Mouse (Mus musculus): Measurements from ENCODE around the gene Pcyt2. TPM values are rescaled to one million over a fixed set of nuclear protein-coding genes. Genes with fewer than 3 reads are reported as not detected.

The Pcyt2 gene
- total RNA-seq, 2 experiments from 2014 or later: 115 to 135 TPM

- intact Hi-C loops (cut with DNase I): loop anchor here (1.0 to 10.0 kb wide), 2 partner anchors 8 to 89 kb away; partner anchors contain the start of genes Arhgdia and Mrpl12
- DNase-seq (ENCODE audit: low spot score in 2 of 2): no peak
Observed at GRCm38 (mm10) chr11:120573585-120574277, 44.0 kb downstream of the Pcyt2 start.

GRCm38 (mm10) chr11:120572752-120573584, 44.8 kb downstream of the Pcyt2 start, which contains the start of gene P4hb:
Gene P4hb, minus strand, starts transcription at chr11:120573253.
- peak; percentile 100 for DNase-seq (ENCODE audit: low spot score in 2 of 2)

GRCm38 (mm10) chr11:120572417-120572751, 45.4 kb downstream of the Pcyt2 start:
- DNase-seq (ENCODE audit: low spot score in 2 of 2): peak in 1 of 2 experiments; percentile 18
- intact Hi-C loops (cut with DNase I): loop anchor here (10.0 kb wide), 1 partner anchor 88 kb away; the partner anchor contains the start of gene Mrpl12

More at GRCm38 (mm10) chr11:120572752-120573584, 44.8 kb downstream of the Pcyt2 start, which contains the start of gene P4hb:
- intact Hi-C loops (cut with DNase I): loop anchor here (1.0 to 10.0 kb wide), 2 partner anchors 8 to 88 kb away; partner anchors contain the start of genes Arhgdia and Mrpl12

- intact Hi-C loops (cut with DNase I): loop anchor here (2.0 to 10.0 kb wide), 2 partner anchors 57 to 87 kb away; partner anchors contain the start of gene Mrpl12
- no peak for DNase-seq (ENCODE audit: low spot score in 2 of 2)
Observed at GRCm38 (mm10) chr11:120571754-120572416, 45.9 kb downstream of the Pcyt2 start.

GRCm38 (mm10) chr11:120571122-120571521, 46.6 kb downstream of the Pcyt2 start:
- no peak for DNase-seq (ENCODE audit: low spot score in 2 of 2)
- intact Hi-C loops (cut with DNase I): loop anchor here (2.0 to 10.0 kb wide), 2 partner anchors 56 to 86 kb away; partner anchors contain the start of gene Mrpl12

- intact Hi-C loops (cut with DNase I): no loop called here
- no peak for DNase-seq (ENCODE audit: low spot score in 2 of 2)
Observed at GRCm38 (mm10) chr11:120568324-120568723, 49.4 kb downstream of the Pcyt2 start.

- peak in 1 of 2 experiments; percentile 11 for DNase-seq (ENCODE audit: low spot score in 2 of 2)
- intact Hi-C loops (cut with DNase I): no loop called here
Observed at GRCm38 (mm10) chr11:120565114-120565513, 52.6 kb downstream of the Pcyt2 start.

- intact Hi-C loops (cut with DNase I): no loop called here
- no peak for DNase-seq (ENCODE audit: low spot score in 2 of 2)
Observed at GRCm38 (mm10) chr11:120562949-120563348, 54.8 kb downstream of the Pcyt2 start.

GRCm38 (mm10) chr11:120560952-120561728, 56.6 kb downstream of the Pcyt2 start:
- intact Hi-C loops (cut with DNase I): no loop called here
- DNase-seq (ENCODE audit: low spot score in 2 of 2): no peak

Small RNAs within 50 kb of the gene (microRNA-seq; reads per million reads assigned to microRNA genes)
- 1.3 reads per million for gene Mir6936

Other genes with a start within 250 kb of the Pcyt2 start
- gene Faap100, start 239.2 kb downstream of the Pcyt2 start, total RNA-seq (2021): 10 to 100 TPM; 12.8 to 16.4 TPM
- 10 to 100 TPM; 65.3 to 77.0 TPM for gene Nploc4, start 180.2 kb downstream of the Pcyt2 start, total RNA-seq (2021)
- 1 to 10 TPM in 1 of 2 experiments, not detected in 1; 1.8 TPM for gene Tspan10, start 175.3 kb downstream of the Pcyt2 start, total RNA-seq (2021)
- gene Pde6g, start 164.4 kb downstream of the Pcyt2 start, total RNA-seq (2021): under 1 TPM; 0.37 to 0.66 TPM
- 10 to 100 TPM; 14.3 to 20.6 TPM for gene Oxld1, start 159.9 kb downstream of the Pcyt2 start, total RNA-seq (2021)
- 10 to 100 TPM; 19.9 to 29.4 TPM for gene Ccdc137, start 159.8 kb downstream of the Pcyt2 start, total RNA-seq (2021)
- gene Arl16, start 150.3 kb downstream of the Pcyt2 start, total RNA-seq (2021): 10 to 100 TPM; 49.3 to 55.0 TPM
- gene Mrpl12, start 133.3 kb downstream of the Pcyt2 start, total RNA-seq (2021): 10 to 100 TPM; 75.6 to 78.5 TPM
- 10 to 100 TPM; 18.2 to 21.9 TPM for gene Slc25a10, start 126.1 kb downstream of the Pcyt2 start, total RNA-seq (2021)
- not detected for gene Gcgr, start 87.2 kb downstream of the Pcyt2 start, total RNA-seq (2021)
- 10 to 100 TPM; 73.4 to 91.7 TPM for gene Mcrip1, start 68.2 kb downstream of the Pcyt2 start, total RNA-seq (2021)
- not detected for gene Ppp1r27, start 66.8 kb downstream of the Pcyt2 start, total RNA-seq (2021)
- 100 to 1,000 TPM; 122 to 126 TPM for gene P4hb, start 44.7 kb downstream of the Pcyt2 start, total RNA-seq (2021)
- gene Arhgdia, start 36.3 kb downstream of the Pcyt2 start, total RNA-seq (2021): 100 to 1,000 TPM; 304 to 344 TPM
- 10 to 100 TPM; 59.7 to 67.5 TPM for gene Alyref, start 19.6 kb downstream of the Pcyt2 start, total RNA-seq (2021)
- 10 to 100 TPM; 91.4 to 99.7 TPM for gene Anapc11, start 19.5 kb downstream of the Pcyt2 start, total RNA-seq (2021)
- 1 to 10 TPM in 1 of 2 experiments, not detected in 1; 1.2 TPM for gene Npb, start 9.5 kb downstream of the Pcyt2 start, total RNA-seq (2021)
- gene Sirt7, start 7.3 kb upstream of the Pcyt2 start, total RNA-seq (2021): 10 to 100 TPM; 37.8 to 43.3 TPM
- gene Mafg, start 15.7 kb upstream of the Pcyt2 start, total RNA-seq (2021): 100 to 1,000 TPM in 1 of 2 experiments, 10 to 100 TPM in 1; 76.5 to 103 TPM
- 1 to 10 TPM; 2.9 to 3.9 TPM for gene Pycr1, start 25.8 kb upstream of the Pcyt2 start, total RNA-seq (2021)
- gene Myadml2, start 30.2 kb upstream of the Pcyt2 start, total RNA-seq (2021): 10 to 100 TPM in 1 of 2 experiments, 1 to 10 TPM in 1; 8.2 to 11.9 TPM
- gene Notum, start 43.2 kb upstream of the Pcyt2 start, total RNA-seq (2021): 1 to 10 TPM; 5.6 to 6.6 TPM
- gene Aspscr1, start 55.0 kb upstream of the Pcyt2 start, total RNA-seq (2021): 10 to 100 TPM; 53.1 to 56.9 TPM
- gene Cenpx, start 95.8 kb upstream of the Pcyt2 start, total RNA-seq (2021): 10 to 100 TPM; 18.1 to 19.2 TPM
- gene Lrrc45, start 96.0 kb upstream of the Pcyt2 start, total RNA-seq (2021): 10 to 100 TPM; 41.9 to 66.1 TPM
- 10 to 100 TPM; 34.7 to 39.9 TPM for gene Rac3, start 103.5 kb upstream of the Pcyt2 start, total RNA-seq (2021)
- 10 to 100 TPM in 1 of 2 experiments, 1 to 10 TPM in 1; 8.7 to 10.3 TPM for gene Dcxr, start 109.3 kb upstream of the Pcyt2 start, total RNA-seq (2021)
- gene Cbr2, start 114.2 kb upstream of the Pcyt2 start, total RNA-seq (2021): 1 to 10 TPM in 1 of 2 experiments, under 1 TPM in 1; 0.32 to 1.6 TPM
- gene Hmga1b, start 144.9 kb upstream of the Pcyt2 start, total RNA-seq (2021): 10 to 100 TPM; 23.4 to 34.8 TPM
- gene Rfng, start 166.3 kb upstream of the Pcyt2 start, total RNA-seq (2021): 10 to 100 TPM; 63.7 to 65.9 TPM
- 100 to 1,000 TPM; 130 to 153 TPM for gene Gps1, start 166.3 kb upstream of the Pcyt2 start, total RNA-seq (2021)
- gene Dus1l, start 178.5 kb upstream of the Pcyt2 start, total RNA-seq (2021): 10 to 100 TPM; 39.4 to 42.4 TPM
- 100 to 1,000 TPM; 182 to 190 TPM for gene Fasn, start 206.6 kb upstream of the Pcyt2 start, total RNA-seq (2021)